Mouse (Mus musculus): ENCODE results near the gene Mc1r. TPM values are rescaled to one million over a fixed set of nuclear protein-coding genes. Genes with fewer than 3 reads are reported as not detected.
"Not testable (repeated sequence)": the region's sequence is repeated elsewhere in the genome, so short reads cannot be mapped to it uniquely, and the experiment has no call there.

Gene Mc1r
- polyA plus RNA-seq, 1 experiment from 2014 or later: not detected

DNA sequence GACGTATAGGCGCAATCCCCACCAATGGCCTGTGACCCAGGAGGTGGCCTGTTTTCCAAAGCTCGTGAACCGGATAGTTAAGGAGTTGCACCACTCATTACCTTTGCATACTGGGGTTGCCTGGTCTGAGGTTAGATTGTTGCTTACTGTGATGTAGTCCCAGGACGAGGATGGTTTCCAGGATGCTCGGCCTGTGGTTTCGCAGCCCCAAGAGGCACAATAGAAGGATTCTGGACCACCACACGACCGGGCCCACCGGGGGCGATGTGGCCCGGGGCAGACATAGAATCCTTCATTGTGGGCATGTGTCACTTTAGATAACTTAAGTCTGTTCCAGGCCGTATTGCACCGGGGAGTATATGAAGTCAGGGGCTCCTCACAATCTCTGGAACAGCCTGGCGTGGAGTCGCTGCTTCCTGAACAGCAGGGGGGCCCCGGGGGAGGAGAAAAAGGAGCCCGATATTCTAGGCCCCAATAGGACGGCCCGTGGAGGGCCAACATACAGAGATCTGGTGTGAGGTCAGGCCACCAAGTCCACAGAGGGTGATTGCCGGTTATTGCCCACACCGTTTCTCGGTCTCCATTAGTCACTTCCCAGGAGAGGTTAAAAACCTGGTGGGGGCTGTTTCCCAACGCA lies 20.9 kb downstream of the Mc1r start:
- H3K27ac ChIP-seq (replicated peaks): no peak overlapping the region
- no peaks in the 10 kb centered on the region; the same call in 1 of the 2 replicates for H3K4me1 ChIP-seq
- 94% methylated on average over 24 of the region's 24 CpGs for WGBS
- peaks cover 57% of the 10 kb centered on the region for H3K9me3 ChIP-seq
- H3K4me3 ChIP-seq: no peak overlapping the region
- DNase-seq (ENCODE audit: low spot score): no peak
- H3K36me3 ChIP-seq (replicated peaks): no peaks in the 10 kb centered on the region
- H3K27me3 ChIP-seq (replicated peaks; ENCODE audit: low read depth, poor library complexity, severe bottlenecking): no peaks in the 10 kb centered on the region

DNA sequence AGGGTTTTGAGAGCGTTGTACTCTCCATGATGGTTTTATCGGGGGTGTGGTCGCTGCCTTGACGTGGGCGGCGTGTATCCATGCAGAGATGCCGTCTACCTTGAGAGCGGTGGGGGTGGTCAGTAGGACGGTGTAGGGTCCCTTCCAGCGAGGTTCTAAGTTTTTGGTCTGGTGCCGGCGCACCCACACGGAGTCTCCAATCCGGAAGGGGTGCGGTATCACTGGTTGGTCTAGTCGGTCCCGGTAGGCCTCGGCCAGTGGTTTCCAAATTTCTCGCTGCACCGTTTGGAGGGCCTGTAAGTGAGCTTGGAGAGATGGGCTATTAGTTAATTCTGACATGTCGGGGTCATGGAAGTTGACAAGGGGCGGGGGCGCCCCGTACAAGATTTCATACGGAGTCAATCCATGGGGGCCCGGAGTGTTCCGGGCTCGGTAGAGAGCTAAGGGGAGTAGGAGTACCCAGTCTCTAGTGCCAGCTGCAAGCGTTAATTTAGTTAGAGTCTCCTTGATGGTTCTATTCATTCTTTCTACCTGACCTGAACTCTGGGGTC lies 21.5 kb downstream of the Mc1r start:
- H3K4me1 ChIP-seq: no peaks in the 10 kb centered on the region; the same call in 1 of the 2 replicates
- H3K36me3 ChIP-seq (replicated peaks): no peaks in the 10 kb centered on the region
- H3K4me3 ChIP-seq: no peak overlapping the region
- WGBS: 96% methylated on average over 29 of the region's 29 CpGs
- no peak overlapping the region for H3K27ac ChIP-seq (replicated peaks)
- DNase-seq (ENCODE audit: low spot score): no peak
- H3K27me3 ChIP-seq (replicated peaks; ENCODE audit: low read depth, poor library complexity, severe bottlenecking): no peaks in the 10 kb centered on the region
- H3K9me3 ChIP-seq: peaks cover 64% of the 10 kb centered on the region

- DNase-seq (ENCODE audit: low spot score): no peak
- Histone ChIP-seq H3K4me1 (no peaks in the 10 kb centered on the region), H3K27me3 (replicated peaks; ENCODE audit: low read depth, poor library complexity, severe bottlenecking) (no peaks in the 10 kb centered on the region), H3K9me3 (peaks cover 68% of the 10 kb centered on the region), H3K36me3 (replicated peaks) (no peaks in the 10 kb centered on the region), H3K4me3 (no peak overlapping the region), H3K27ac (replicated peaks) (no peak overlapping the region)
- 96% methylated on average over 23 of the region's 23 CpGs for WGBS
Observed at GRCm38 (mm10) chr8:123428939-123429721, 22.2 kb downstream of the Mc1r start.

DNA sequence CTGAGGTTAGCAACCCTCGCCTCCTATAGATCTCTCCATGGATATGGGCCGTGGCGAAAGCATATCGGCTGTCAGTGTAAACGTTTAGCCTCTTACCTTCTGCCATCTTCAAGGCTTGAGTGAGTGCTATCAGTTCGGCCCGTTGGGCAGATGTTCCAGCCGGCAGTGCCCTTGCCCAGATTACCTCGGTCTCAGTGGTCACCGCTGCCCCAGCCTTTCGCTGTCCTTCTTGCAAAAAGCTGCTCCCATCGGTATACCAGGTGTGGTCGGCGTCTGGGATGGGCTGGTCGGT lies 22.8 kb downstream of the Mc1r start:
- not testable (repeated sequence) for H3K27me3 ChIP-seq (replicated peaks; ENCODE audit: low read depth, poor library complexity, severe bottlenecking); H3K27ac ChIP-seq (replicated peaks); H3K36me3 ChIP-seq (replicated peaks); DNase-seq (ENCODE audit: low spot score); H3K4me1 ChIP-seq; H3K4me3 ChIP-seq
- 95% methylated on average over 15 of the region's 15 CpGs for WGBS
- peaks cover 72% of the 10 kb centered on the region for H3K9me3 ChIP-seq

- WGBS: 90% methylated on average over 8 of the region's 8 CpGs
- peaks cover 75% of the 10 kb centered on the region for H3K9me3 ChIP-seq
- not testable (repeated sequence) for H3K4me3 ChIP-seq; H3K4me1 ChIP-seq; DNase-seq (ENCODE audit: low spot score); H3K27ac ChIP-seq (replicated peaks); H3K36me3 ChIP-seq (replicated peaks); H3K27me3 ChIP-seq (replicated peaks; ENCODE audit: low read depth, poor library complexity, severe bottlenecking)
Observed at GRCm38 (mm10) chr8:123430936-123431335, 24.0 kb downstream of the Mc1r start.

DNA sequence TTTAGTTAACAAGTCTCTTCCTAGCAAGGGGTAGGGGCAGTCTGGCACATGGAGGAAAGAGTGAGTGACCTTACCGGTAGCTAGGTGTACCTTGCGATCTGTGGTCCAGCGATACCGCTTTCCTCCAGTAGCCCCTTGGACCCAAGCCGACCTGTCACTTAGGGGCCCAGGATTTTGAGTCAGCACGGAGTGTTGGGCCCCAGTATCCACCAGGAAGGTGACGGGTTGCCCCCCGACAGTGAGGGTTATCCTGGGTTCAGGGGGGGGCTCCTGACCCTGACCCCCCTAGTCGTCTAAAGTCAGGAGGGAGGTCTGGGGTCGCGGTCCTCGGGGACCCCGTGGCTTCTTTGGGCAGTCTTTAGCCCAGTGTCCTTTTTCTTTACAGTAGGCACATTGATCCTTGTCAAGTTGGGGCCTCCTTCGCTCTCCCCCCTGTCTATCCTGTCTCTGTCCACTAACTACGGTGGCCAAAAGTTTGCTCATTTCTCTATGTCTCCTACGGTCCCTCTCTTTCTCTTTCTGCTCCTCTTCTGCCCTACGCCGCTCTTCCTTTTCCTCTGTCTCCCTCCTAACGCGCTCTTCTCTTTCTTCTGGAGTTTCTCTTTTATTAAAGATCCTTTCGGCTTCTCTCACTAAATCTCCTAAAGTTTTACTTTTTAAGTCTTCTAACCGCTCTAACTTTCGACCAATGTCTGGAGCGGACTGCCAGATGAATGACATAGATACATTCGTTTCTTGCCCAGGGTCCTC lies 24.9 kb downstream of the Mc1r start:
- peaks cover 73% of the 10 kb centered on the region for H3K9me3 ChIP-seq
- no peaks in the 10 kb centered on the region for H3K4me1 ChIP-seq
- no peak overlapping the region for H3K27ac ChIP-seq (replicated peaks)
- H3K4me3 ChIP-seq: no peak overlapping the region
- no peaks in the 10 kb centered on the region for H3K36me3 ChIP-seq (replicated peaks)
- WGBS: 94% methylated on average over 25 of the region's 25 CpGs
- DNase-seq (ENCODE audit: low spot score): no peak
- H3K27me3 ChIP-seq (replicated peaks; ENCODE audit: low read depth, poor library complexity, severe bottlenecking): no peaks in the 10 kb centered on the region

GRCm38 (mm10) chr8:123432381-123432780 lies 25.5 kb downstream of the Mc1r start:
- Histone ChIP-seq H3K4me3 (no peak overlapping the region), H3K36me3 (replicated peaks) (no peaks in the 10 kb centered on the region), H3K27ac (replicated peaks) (no peak overlapping the region), H3K9me3 (peaks cover 69% of the 10 kb centered on the region), H3K4me1 (no peaks in the 10 kb centered on the region), H3K27me3 (replicated peaks; ENCODE audit: low read depth, poor library complexity, severe bottlenecking) (no peaks in the 10 kb centered on the region)
- DNase-seq (ENCODE audit: low spot score): no peak
- WGBS: 95% methylated on average over 16 of the region's 16 CpGs

GRCm38 (mm10) chr8:123433241-123433974 lies 26.5 kb downstream of the Mc1r start:
- peaks cover 59% of the 10 kb centered on the region for H3K9me3 ChIP-seq
- WGBS: 98% methylated on average over 47 of the region's 47 CpGs
- H3K4me3 ChIP-seq; H3K4me1 ChIP-seq; H3K27ac ChIP-seq (replicated peaks); H3K36me3 ChIP-seq (replicated peaks); H3K27me3 ChIP-seq (replicated peaks; ENCODE audit: low read depth, poor library complexity, severe bottlenecking); DNase-seq (ENCODE audit: low spot score): not testable (repeated sequence)

GRCm38 (mm10) chr8:123441788-123442187 lies 34.9 kb downstream of the Mc1r start:
- no peak overlapping the region for H3K27ac ChIP-seq (replicated peaks)
- no peaks in the 10 kb centered on the region for H3K27me3 ChIP-seq (replicated peaks; ENCODE audit: low read depth, poor library complexity, severe bottlenecking)
- WGBS: 95% methylated on average over 2 of the region's 2 CpGs
- no peak overlapping the region; the same call in 1 of the 2 replicates for H3K4me3 ChIP-seq
- H3K36me3 ChIP-seq (replicated peaks): peaks cover 12% of the 10 kb centered on the region
- 0 out of 2 replicates have a peak, but pooled peaks cover 3% of the 10 kb centered on the region for H3K9me3 ChIP-seq
- DNase-seq (ENCODE audit: low spot score): no peak
- H3K4me1 ChIP-seq: peaks cover 12% of the 10 kb centered on the region

GRCm38 (mm10) chr8:123442351-123442750 lies 35.4 kb downstream of the Mc1r start:
- 79% methylated on average over 5 of the region's 5 CpGs for WGBS
- no peaks in the 10 kb centered on the region for H3K27me3 ChIP-seq (replicated peaks; ENCODE audit: low read depth, poor library complexity, severe bottlenecking)
- H3K9me3 ChIP-seq: no peaks in the 10 kb centered on the region
- H3K4me3 ChIP-seq: peak overlapping the region; percentile 78
- no peak for DNase-seq (ENCODE audit: low spot score)
- H3K4me1 ChIP-seq: peaks cover 12% of the 10 kb centered on the region
- H3K27ac ChIP-seq (replicated peaks): no peak overlapping the region
- H3K36me3 ChIP-seq (replicated peaks): peaks cover 15% of the 10 kb centered on the region

GRCm38 (mm10) chr8:123442871-123443575 lies 36.1 kb downstream of the Mc1r start:
- H3K4me1 ChIP-seq: peaks cover 12% of the 10 kb centered on the region
- H3K4me3 ChIP-seq: peak overlapping the region; percentile 78
- 1% methylated on average over 41 of the region's 41 CpGs for WGBS

GRCm38 (mm10) chr8:123443576-123443921 lies 36.6 kb downstream of the Mc1r start:
- no peaks in the 10 kb centered on the region for H3K27me3 ChIP-seq (replicated peaks; ENCODE audit: low read depth, poor library complexity, severe bottlenecking)
- 32% methylated on average over 4 of the region's 4 CpGs for WGBS
- peak overlapping the region; percentile 96 for H3K27ac ChIP-seq (replicated peaks)
- no peak for DNase-seq (ENCODE audit: low spot score)
- peak overlapping the region; percentile 78 for H3K4me3 ChIP-seq
- H3K36me3 ChIP-seq (replicated peaks): peaks cover 24% of the 10 kb centered on the region
- peaks cover 12% of the 10 kb centered on the region for H3K4me1 ChIP-seq
- no peaks in the 10 kb centered on the region for H3K9me3 ChIP-seq

More at GRCm38 (mm10) chr8:123442871-123443575, 36.1 kb downstream of the Mc1r start:
- Histone ChIP-seq H3K36me3 (replicated peaks) (peaks cover 19% of the 10 kb centered on the region), H3K27ac (replicated peaks) (peak overlapping the region; percentile 96), H3K9me3 (no peaks in the 10 kb centered on the region), H3K27me3 (replicated peaks; ENCODE audit: low read depth, poor library complexity, severe bottlenecking) (no peaks in the 10 kb centered on the region)
- peak; percentile 93 for DNase-seq (ENCODE audit: low spot score)

Data from embryonic facial prominence, embryonic 10.5 days (tissue).